ENCODE assay signal across 12 mouse cellular contexts in genomic region chr3:52221931-52222330, GRCm38 (mm10).
"Had no signal": no experiment of that assay in that cellular context is flagged by ENCODE, and none has a peak within 500 bp of the region (broad histone marks: within the 10 kb centered on the region; RNA-seq: fewer than 3 reads in every experiment).

No protein-coding gene starts in this region.

- H3K27me3 ChIP-seq: limb, embryonic 15.5 days; midbrain, embryonic 15.5 days; neural tube, embryonic 12.5 days had no signal

- ATAC-seq: intestine, postnatal 0 days; midbrain, embryonic 15.5 days had no signal

- H3K36me3 ChIP-seq: limb, embryonic 15.5 days; midbrain, embryonic 15.5 days; neural tube, embryonic 12.5 days had no signal

- H3K4me3 ChIP-seq: left cerebral cortex, adult 2 months; limb, embryonic 15.5 days; megakaryocyte, embryonic 14.5 days; midbrain, embryonic 15.5 days; neural tube, embryonic 12.5 days had no signal

- H3K4me2 ChIP-seq: limb, embryonic 15.5 days; midbrain, embryonic 11.5 days; midbrain, embryonic 15.5 days; neural tube, embryonic 12.5 days had no signal

- H3K4me1 ChIP-seq: limb, embryonic 15.5 days; megakaryocyte, embryonic 14.5 days; midbrain, embryonic 15.5 days; neural tube, embryonic 12.5 days had no signal

- H3K9me3 ChIP-seq: limb, embryonic 15.5 days; megakaryocyte, embryonic 14.5 days; midbrain, embryonic 15.5 days; neural tube, embryonic 12.5 days had no signal

- H3K9ac ChIP-seq: limb, embryonic 15.5 days; liver, embryonic 14.5 days; midbrain, embryonic 15.5 days; neural tube, embryonic 12.5 days had no signal

- DNase-seq: kidney, adult 9 months; lung, adult 2 months; thymus, postnatal 4 days had no signal

- H3K27ac ChIP-seq: left cerebral cortex, adult 2 months; limb, embryonic 15.5 days; liver, embryonic 14.5 days; midbrain, embryonic 15.5 days; neural tube, embryonic 12.5 days; stomach, postnatal 0 days had no signal
